Mouse (Mus musculus) right cerebral cortex, adult 2 months (tissue): ENCODE results near the gene Map1b.
A peak's percentile ranks its signal among the peaks of the same experiment; 100 is the strongest.

ENCODE experiments used
- DNase-seq, 2 experiments: peaks; one replicate each; pipeline ENCODE4 v3.0.0; 2021 to 2022; ENCODE audit warnings: low spot score in 2 of 2

Gene Map1b

DNA sequence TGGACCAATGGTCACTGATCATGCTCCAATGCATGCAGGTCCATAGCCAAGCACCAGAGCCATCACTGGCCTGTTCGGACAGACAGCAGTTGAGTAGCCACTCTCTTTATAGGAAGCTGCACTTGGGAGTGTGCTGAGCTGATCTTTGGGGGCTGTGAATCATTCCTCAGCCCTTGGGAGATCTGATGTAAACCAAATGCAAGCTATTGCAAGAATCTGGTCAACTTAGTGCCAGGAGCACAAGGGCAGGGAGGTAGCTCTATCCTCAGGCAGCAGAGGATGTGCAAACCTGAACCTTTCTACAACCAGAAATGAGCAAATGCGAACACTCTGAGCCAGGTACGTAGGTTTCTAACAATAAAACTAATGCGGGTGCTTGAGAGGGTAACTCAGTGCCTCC, 26.3 kb downstream of the Map1b start:
- no peak for DNase-seq

GRCm38 (mm10) chr13:99489175-99489574, 27.2 kb downstream of the Map1b start:
- DNase-seq = no peak

GRCm38 (mm10) chr13:99485861-99486260, 30.5 kb downstream of the Map1b start:
- no peak for DNase-seq

GRCm38 (mm10) chr13:99485331-99485733, 31.0 kb downstream of the Map1b start:
- peak in 1 of 2 experiments; percentile 62 for DNase-seq

DNA sequence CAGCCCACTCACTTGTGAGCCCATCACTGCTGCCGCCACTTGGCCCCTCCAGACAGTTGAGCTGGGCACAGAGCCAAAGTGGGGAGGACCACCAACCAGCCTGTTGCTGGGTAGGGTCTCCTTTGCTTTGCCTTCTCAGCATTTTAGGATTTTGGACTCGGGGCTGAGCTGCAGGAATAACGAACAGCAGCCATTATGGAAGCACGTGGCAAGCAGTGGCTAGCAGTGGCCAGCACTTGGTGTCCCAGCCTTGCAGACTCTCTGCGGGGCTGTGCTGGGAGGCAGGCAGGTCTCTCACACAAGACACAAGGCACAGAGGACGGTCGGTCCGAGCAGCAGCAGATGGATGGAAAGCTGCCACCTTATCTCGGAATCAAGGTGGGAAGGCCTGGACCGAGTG, 31.4 kb downstream of the Map1b start:
- DNase-seq = no peak

DNA sequence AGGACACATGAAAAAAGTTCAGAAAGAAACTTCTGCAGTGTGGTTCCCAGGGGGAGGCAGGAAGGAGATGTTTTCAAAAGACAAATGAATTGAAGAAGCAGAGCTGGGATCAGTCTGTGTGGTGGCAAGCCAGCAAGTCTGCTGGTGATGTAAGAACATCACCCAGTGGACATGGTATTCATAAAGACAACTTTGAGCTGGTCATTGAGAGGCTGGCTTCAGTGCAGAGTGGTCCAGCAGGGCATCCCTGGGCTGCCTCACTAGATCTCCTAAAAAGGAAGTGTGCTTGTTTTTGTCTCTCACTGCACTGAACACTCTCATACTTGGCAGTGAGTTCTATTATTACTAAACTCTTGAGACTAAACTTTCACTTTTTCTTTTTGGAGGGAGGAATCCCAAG, 32.9 kb downstream of the Map1b start:
- DNase-seq = no peak

DNA sequence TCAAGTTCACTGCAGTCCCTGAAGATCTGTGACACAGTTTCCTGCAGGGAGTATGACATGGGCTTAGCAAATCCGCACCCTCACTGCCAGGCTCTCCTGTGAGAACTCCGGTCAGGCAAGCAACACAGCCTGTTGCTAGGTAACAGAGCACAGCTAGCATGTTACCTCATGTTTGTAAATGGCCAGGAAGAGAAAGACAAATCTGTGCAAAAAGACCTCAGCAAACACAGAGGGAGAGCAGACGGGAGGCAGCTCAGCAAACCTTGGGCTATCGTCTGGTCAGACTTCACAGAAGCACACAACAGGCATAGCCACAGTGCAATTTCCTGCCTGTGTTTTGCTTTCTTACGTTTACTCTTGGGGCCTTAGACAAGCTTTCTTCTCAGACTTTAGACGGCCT, 40.9 kb downstream of the Map1b start:
- DNase-seq = no peak

GRCm38 (mm10) chr13:99475033-99475432, 41.3 kb downstream of the Map1b start:
- no peak for DNase-seq

- DNase-seq = no peak
Observed at GRCm38 (mm10) chr13:99474108-99474507, 42.2 kb downstream of the Map1b start.

DNA sequence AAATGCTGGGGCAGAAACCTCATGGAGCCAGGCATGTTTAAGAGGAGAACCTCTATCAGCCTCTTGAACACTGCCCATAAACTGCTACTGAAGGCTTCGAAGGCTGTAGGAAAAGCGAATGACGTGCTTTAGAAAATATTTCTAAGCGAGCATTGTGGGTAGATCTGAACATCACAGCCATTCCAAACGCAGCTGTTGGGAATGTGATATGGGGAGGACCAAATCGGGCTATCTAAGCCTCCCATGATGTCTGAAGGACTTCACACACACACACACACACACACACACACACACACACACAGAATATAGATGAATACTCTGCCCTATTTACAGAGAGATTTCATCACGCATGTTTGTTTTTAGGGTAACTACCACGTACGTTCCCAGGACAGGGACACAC, 44.3 kb downstream of the Map1b start:
- DNase-seq = no peak

DNA sequence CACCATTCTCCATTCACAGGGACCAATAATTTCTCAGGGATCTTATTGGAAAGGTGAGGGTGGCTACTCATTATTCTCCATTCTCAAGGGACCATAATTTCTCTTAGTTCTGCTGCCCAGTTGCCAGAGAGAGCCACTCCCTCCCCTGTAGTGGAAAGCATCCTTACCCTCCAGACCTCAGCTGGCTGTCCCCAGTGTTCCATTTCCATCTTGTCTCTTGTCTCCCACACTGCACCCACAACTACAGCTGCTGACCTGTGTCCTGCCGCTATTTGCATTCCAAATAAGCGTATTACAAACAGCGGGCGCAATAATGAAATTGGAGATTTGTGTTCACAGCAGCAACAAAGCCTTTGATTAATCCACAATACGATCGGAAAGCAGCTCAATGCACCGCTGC, 46.3 kb downstream of the Map1b start:
- DNase-seq = no peak

GRCm38 (mm10) chr13:99468267-99468666, 48.1 kb downstream of the Map1b start:
- DNase-seq = no peak

DNA sequence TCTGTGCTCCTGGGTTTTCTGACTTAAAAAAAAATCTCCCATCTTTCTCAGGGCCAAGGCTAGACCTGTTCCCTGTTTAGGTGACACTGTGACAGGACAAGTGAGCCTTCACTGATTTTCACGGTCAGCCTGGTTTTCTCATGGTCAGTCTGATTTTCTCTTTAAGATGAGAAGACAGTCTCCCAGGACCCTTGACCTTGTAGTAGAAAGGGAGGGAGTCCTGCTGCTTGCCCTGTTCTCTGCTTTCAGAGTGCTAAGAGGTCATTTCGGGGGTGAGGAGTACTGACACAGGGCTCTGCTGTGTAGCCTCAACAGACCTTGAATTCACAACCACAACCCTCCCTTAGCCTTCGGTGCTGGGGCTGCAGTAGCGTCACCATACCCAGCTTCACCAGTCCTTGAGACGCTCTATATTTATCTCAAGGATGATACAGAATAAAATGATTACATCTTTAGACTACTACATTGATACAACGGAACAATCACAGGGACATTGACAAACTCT, 49.5 kb downstream of the Map1b start:
- DNase-seq = no peak

DNA sequence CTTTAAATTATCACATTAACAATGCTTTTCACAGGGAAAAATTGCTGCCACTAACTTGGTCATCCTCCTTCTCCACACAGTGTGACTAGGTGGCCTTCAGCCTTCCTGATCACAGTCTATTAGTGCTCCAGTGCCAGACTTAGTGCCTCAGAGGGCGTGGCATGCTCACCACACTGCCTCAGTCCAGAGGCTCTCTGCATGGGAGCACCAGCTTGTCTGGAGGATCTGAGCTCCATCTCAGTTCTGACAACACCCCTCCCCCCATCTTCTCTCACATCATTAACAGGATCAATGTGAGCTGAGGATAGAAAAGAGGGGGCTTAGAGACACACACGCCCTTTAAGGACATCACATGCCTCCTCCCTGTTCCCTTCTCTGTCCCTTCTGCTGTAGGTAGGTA, 50.3 kb downstream of the Map1b start:
- DNase-seq = no peak

GRCm38 (mm10) chr13:99464551-99464950, 51.8 kb downstream of the Map1b start:
- DNase-seq = no peak

GRCm38 (mm10) chr13:99461886-99462285, 54.5 kb downstream of the Map1b start:
- DNase-seq = no peak

DNA sequence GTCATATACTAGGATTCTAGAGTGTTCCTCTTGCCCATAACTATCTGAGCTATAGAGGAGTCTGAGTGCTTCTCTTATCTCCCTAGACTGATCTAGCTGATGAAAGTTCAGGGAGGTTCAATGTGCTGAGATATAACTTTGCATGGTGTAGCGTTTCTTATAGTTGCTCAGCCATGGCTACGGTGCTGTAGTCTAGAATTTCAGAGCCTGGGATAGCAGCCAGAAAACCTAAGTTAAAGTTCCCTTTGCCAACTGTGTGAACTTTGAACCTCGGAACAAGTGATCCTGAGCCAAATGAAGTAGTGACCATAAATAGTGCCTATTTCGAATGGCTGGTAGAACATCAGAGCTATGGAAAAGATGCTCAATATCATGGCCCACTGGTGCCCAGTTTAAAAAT, 56.7 kb downstream of the Map1b start:
- no peak for DNase-seq

DNA sequence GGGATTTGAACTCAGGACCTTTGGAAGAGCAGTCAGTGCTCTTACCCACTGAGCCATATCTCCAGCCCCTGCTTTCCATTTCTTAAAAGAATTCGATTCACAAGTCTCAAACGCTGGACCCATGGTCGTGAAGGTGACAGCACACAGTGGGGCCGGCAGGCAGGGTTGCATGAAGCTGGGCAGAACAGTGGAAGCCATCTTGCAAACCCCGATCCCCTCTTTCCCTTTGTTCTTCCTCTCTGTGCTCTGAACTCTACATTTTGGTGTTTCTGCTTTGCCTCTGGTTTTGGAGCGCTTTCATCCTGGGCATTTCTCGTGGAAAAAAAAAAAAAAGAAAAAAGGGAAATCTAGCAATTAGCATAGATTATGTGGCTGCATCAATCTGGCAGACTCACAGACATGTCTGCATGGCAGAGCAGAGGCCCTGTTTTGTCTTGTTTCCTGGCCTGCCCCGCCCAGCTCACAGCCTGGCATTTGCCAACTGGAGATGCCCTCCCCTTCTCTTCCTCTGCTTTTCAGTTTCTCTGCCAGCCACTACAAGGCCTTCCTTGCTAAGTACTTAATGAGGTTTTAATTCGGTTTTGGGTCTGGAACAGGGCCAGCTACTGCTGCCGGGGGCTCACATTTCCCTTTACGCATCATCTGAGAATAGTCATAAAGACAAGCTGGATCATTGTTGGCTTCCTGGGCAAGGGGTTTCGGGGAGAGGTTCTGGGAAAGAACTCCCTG, 57.5 kb downstream of the Map1b start:
- peak in 1 of 2 experiments; percentile 41 for DNase-seq

GRCm38 (mm10) chr13:99454977-99455376, 61.4 kb downstream of the Map1b start:
- no peak for DNase-seq

DNA sequence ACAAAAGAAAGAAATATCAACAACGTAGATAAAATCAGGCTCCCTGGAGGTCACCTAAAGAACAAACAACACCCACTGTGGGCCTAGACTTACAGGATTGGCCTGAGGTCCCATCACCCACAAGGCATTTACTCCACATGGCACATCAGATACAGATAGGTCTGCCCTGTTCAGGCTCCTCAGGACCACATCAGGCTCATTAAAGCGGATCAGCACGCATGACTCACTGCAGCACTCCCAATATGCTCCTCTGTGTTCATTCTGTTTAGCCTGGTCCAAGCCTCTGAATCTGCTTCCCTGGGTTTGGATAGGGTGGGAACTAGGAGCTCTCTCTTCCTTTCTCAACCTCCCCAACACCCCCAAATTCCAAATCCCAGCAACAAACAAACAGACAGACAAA, 63.9 kb downstream of the Map1b start:
- no peak for DNase-seq

DNA sequence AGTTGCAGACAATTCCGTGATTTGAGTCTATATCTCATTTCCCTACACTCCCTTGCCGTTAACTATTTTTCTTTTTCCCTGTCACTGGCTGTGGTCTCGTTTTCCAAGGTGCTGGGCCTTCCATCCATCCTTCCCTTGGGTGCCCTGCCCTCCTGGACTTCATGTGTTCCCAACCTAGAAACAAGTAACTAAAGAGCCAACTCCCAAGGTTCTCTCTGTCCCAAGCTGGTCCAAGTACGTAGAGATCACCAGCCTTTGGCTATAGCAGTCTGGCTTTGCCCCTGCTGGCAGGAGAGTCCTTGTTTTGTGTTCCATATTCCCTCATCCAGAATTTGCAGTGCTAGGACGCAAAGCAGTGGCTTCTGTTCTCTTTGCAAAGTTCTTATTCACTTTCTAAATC, 65.1 kb downstream of the Map1b start:
- no peak for DNase-seq

- no peak for DNase-seq
Observed at GRCm38 (mm10) chr13:99450766-99451165, 65.6 kb downstream of the Map1b start.

DNA sequence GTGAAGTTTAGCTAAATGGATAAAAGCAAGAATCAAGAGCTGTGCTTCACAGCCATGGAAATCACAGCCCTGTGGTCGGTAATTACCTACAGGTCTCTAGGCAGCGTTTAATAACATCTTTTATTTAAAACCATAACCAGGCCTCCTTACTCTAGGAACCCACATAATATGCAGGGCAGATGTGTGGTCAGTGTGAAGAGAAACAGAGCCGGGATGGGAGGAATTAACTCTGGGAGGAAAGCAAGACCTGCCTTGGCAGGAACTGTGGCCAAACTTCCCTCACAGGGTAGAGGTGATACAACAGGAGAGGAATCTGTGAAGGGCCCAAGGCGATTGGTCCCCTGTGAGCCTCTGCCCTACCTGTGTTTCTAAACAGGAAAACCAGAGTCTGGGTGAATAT, 66.8 kb downstream of the Map1b start:
- no peak for DNase-seq

DNA sequence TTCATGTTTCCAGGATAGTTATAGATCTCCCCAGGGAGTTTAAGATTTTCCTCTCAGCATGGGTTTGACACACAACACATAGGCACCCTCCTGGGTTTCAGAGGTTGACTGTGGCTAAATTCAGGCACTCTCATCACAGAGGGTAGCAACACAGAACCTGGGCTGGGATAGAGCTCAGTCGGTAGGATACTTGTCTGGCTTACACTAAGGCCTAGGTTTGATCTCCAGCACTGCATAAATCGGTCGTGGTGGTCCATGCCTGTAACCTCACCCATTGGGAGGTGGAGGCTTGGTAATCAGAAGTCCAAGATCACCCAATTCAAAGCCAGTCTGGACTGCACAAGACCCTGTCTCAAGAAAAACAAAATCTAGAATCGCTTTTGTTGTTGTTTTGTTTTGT, 68.1 kb downstream of the Map1b start:
- no peak for DNase-seq
